Mouse (Mus musculus): ENCODE results near the gene Brd1. TPM values are rescaled to one million over a fixed set of nuclear protein-coding genes. Genes with fewer than 3 reads are reported as not detected.

Brd1 gene
- total RNA-seq, 2 experiments from 2014 or later: 52.5 to 60.6 TPM

GRCm38 (mm10) chr15:88661654-88662053, 72.4 kb downstream of the Brd1 start:
- H3K4me3 ChIP-seq: no peak overlapping the region
- H3K27ac ChIP-seq: no peak overlapping the region
- no peak for DNase-seq (ENCODE audit: low spot score in 2 of 2)
- TF ChIP-seq CTCF (conservative IDR thresholded peaks at IDR 0.05): no peak

GRCm38 (mm10) chr15:88652006-88652405, 82.0 kb downstream of the Brd1 start:
- Histone ChIP-seq H3K27ac (no peak overlapping the region), H3K4me3 (no peak overlapping the region)
- no peak for DNase-seq (ENCODE audit: low spot score in 2 of 2)
- TF ChIP-seq CTCF (conservative IDR thresholded peaks at IDR 0.05): no peak

GRCm38 (mm10) chr15:88651019-88651418, 83.0 kb downstream of the Brd1 start:
- DNase-seq (ENCODE audit: low spot score in 2 of 2): peak; percentile 70 to 86
- no peak overlapping the region for H3K4me3 ChIP-seq
- peak; percentile 97 for TF ChIP-seq CTCF (conservative IDR thresholded peaks at IDR 0.05)

More at GRCm38 (mm10) chr15:88651019-88651418, 83.0 kb downstream of the Brd1 start:
- H3K27ac ChIP-seq: no peak overlapping the region

Other genes starting within 250 kb of the Brd1 start
- gene Zdhhc25, start 133.9 kb downstream of the Brd1 start, total RNA-seq (2021): not detected
- gene Zbed4, start 17.4 kb upstream of the Brd1 start, total RNA-seq (2021): 1 to 10 TPM; 9.1 to 9.4 TPM
- 10 to 100 TPM; 10.1 to 13.3 TPM for gene Alg12, start 85.1 kb upstream of the Brd1 start, total RNA-seq (2021)
- 10 to 100 TPM; 21.4 to 26.5 TPM for gene Creld2, start 85.4 kb upstream of the Brd1 start, total RNA-seq (2021)
- gene Pim3, start 128.0 kb upstream of the Brd1 start, total RNA-seq (2021): 10 to 100 TPM; 29.9 to 37.9 TPM
- gene Ttll8, start 220.2 kb upstream of the Brd1 start, total RNA-seq (2021): 1 to 10 TPM; 1.5 to 2.0 TPM
- 100 to 1,000 TPM; 114 to 116 TPM for gene Mlc1, start 244.8 kb upstream of the Brd1 start, total RNA-seq (2021)
- gene Mov10l1, start 248.7 kb upstream of the Brd1 start, total RNA-seq (2021): not detected